Mouse (Mus musculus) bone marrow macrophage, adult 2 months (primary cell): ENCODE data around the gene Ddn. TPM values are rescaled to one million over a fixed set of nuclear protein-coding genes. Genes with fewer than 3 reads are reported as not detected.
A peak's percentile ranks its signal among the peaks of the same experiment; 100 is the strongest.

ENCODE experiments used
- H3K27ac ChIP-seq: 2 replicates; pipeline ENCODE4 v1.5.1; 2012; ENCODE audit warnings: low read depth, low read length; ENCODE audit not compliant: insufficient read depth
- H3K4me1 ChIP-seq: 2 replicates; pipeline ENCODE4 v1.6.1; 2012; ENCODE audit warnings: low read length; ENCODE audit not compliant: control insufficient read depth, insufficient read depth
- H3K4me3 ChIP-seq: 2 replicates; pipeline ENCODE4 v1.5.1; 2012; ENCODE audit warnings: mild to moderate bottlenecking, low read length, moderate library complexity; ENCODE audit not compliant: insufficient read depth
- CTCF ChIP-seq: IDR thresholded peaks from 2 replicates; pipeline ENCODE4 v1.5.1; 2012; ENCODE audit warnings: low read depth, mild to moderate bottlenecking, low read length, moderate library complexity
- POLR2A ChIP-seq: IDR thresholded peaks from 2 replicates; pipeline ENCODE4 v1.6.1; 2012; ENCODE audit warnings: mild to moderate bottlenecking, low read depth, low read length, borderline replicate concordance
- polyA plus RNA-seq: library from polyadenylated mRNA; stranded (reverse); fragments of >200 nt; gene quantifications from 2 replicates; pipeline ENCODE4 v1.2.4, GENCODE M21; 2012; ENCODE audit not compliant: missing spikeins, insufficient read depth, insufficient read length

The Ddn gene
- polyA plus RNA-seq, 1 experiment = not detected

DNA sequence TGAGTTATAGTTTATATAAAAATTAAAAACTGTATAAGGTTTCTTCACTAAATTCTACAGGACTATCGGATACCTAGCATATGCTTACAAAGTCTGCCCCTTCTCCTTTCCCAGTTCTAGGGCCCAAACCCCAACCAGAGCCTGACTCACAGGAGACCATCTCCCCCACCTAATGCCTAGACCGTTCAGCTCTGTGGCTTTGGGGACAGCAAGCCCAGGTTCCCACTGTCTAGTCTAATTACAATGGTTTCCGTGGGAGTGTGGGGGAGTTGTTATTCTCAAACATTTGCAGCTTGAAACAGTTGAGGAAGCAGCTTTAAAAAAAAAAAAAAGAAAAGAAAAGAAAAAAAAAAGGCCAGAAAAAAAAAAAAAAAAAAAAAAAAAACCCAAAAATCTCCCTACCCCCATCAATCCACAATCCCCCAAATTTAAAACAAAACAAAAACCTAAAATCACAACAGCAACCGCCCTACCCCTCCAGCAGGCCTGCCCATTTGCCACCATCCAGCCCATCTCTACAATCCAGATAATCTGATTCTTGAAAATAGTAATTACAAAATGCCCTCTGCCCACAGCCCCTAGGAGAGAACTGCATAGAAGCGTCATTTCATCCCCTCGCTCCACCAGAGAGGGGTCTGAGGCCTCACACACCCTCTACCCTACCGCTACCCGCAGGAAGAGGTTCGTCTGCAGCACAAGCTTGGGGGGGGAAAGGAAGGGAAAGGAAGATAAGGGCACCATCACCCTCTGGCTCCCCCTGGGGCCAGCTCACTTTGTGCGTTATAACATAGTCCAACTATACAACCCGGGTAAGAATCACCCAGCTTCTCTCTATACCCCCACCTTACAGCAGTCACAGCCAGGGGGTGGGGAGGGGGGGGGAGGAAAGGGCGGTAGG, 23.1 kb upstream of the Ddn start:
- peak overlapping the region; percentile 77 for H3K27ac ChIP-seq
- H3K4me1 ChIP-seq = peaks cover 15% of the 10 kb centered on the region; the same call in 1 of the 2 replicates
- TF ChIP-seq CTCF (no peak), POLR2A (no peak)
- H3K4me3 ChIP-seq = peak overlapping the region; percentile 30

DNA sequence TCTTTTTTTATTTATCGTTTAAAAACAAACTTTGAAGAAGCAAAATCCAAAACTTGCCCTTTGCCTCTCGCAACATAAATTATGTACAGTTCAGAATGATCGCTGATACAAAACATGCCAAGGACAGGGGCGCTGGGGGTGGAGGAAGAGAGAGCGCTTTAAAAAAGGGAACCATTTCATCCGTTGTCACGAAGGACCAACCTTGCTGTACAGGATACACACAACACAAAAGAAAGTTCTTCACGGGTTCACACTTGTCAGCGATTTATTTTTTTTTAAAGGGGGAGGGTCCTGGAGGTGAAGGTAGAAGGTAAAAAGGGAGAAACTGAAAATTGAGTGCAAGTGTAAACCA, 22.4 kb upstream of the Ddn start:
- Histone ChIP-seq H3K4me1 (peaks cover 15% of the 10 kb centered on the region; the same call in 1 of the 2 replicates), H3K4me3 (peak overlapping the region; percentile 47), H3K27ac (peak overlapping the region; percentile 85)
- TF ChIP-seq CTCF (no peak), POLR2A (no peak)

- peak within 1 kb of the TSS; percentile 85 for H3K27ac ChIP-seq
- TF ChIP-seq CTCF (peak; percentile 2; the same call in 1 of the 2 replicates), POLR2A (peak; percentile 75; the same call in 1 of the 2 replicates)
These were observed 21.7 kb upstream of the Ddn start, which contains the start of gene Prkag1 for GRCm38 (mm10) chr15:98830736-98831683. Gene Prkag1 (minus strand): TSS chr15:98831521.

DNA sequence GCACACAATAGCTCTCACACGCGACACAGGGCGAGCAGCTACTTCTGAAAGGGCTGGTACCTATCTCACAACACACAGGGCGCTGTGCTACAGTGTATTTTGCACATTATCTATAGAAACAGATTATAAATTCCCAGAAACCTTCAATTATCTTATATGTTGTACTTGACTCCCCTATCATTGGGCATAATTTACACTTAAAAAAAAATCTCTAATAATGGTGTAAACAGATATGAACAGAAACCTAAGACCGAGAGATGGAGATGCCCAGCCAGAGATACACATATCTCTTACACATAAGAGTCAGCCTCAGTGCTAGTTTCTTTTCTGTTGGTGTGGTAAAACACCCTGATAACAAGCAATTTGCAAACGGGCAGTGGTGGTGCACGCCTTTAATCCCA, 18.3 kb upstream of the Ddn start:
- Histone ChIP-seq H3K4me1 (peaks cover 14% of the 10 kb centered on the region; the same call in 1 of the 2 replicates), H3K4me3 (no peak overlapping the region), H3K27ac (no peak overlapping the region)
- no peak for TF ChIP-seq CTCF
- no peak for TF ChIP-seq POLR2A

More at GRCm38 (mm10) chr15:98830736-98831683, 21.7 kb upstream of the Ddn start, which contains the start of gene Prkag1:
- H3K4me1 ChIP-seq = peaks cover 15% of the 10 kb centered on the region; the same call in 1 of the 2 replicates
- peak within 1 kb of the TSS; percentile 98 for H3K4me3 ChIP-seq

DNA sequence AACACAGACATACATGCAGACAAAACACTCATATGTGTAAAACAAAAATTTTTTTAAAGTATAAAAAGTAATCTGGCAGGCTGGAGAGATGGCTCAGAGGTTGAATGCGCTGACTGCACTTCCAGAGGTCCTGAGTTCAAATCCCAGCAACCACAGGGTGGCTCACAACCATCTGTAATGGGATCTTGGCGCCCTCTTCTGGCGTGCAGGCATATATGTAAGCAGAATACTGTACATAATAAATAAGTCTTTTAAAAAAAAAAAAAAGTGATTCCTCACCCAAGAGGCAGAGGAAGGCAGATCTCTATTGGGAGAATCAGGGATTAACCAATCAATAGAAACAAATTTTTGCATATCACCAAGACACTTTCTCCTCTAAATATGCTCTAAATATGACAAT, 14.1 kb upstream of the Ddn start:
- H3K4me1 ChIP-seq = no peaks in the 10 kb centered on the region
- no peak overlapping the region for H3K4me3 ChIP-seq
- TF ChIP-seq POLR2A (no peak), CTCF (peak; percentile 36; the same call in 1 of the 2 replicates)
- no peak overlapping the region for H3K27ac ChIP-seq

DNA sequence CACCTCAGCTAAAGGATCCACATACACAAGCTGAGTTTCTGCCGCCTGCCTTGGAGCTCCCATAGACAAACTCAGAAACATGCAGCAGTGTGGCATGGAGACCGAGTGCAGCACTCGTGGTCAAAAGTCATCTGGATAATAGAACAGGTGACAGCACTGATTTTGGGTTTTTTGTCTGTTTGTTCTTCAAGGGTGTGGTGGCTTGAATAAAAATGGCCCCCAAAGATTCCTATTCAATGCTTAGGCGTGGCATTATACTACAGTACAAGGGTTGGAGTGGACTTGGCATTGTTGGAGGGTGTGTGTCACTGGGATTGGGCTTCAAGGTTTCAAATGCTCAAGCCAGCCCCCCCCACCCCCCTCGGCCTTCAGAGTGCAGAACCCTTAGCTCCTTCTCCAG, 12.9 kb upstream of the Ddn start:
- Histone ChIP-seq H3K4me3 (no peak overlapping the region), H3K4me1 (no peaks in the 10 kb centered on the region), H3K27ac (no peak overlapping the region)
- no peak for TF ChIP-seq CTCF
- no peak for TF ChIP-seq POLR2A

- Histone ChIP-seq H3K27ac (no peak overlapping the region), H3K4me1 (no peaks in the 10 kb centered on the region), H3K4me3 (no peak overlapping the region)
- TF ChIP-seq POLR2A = no peak
- TF ChIP-seq CTCF = peak; percentile 45; the same call in 1 of the 2 replicates
These were observed 12.1 kb upstream of the Ddn start for GRCm38 (mm10) chr15:98821403-98821802.

DNA sequence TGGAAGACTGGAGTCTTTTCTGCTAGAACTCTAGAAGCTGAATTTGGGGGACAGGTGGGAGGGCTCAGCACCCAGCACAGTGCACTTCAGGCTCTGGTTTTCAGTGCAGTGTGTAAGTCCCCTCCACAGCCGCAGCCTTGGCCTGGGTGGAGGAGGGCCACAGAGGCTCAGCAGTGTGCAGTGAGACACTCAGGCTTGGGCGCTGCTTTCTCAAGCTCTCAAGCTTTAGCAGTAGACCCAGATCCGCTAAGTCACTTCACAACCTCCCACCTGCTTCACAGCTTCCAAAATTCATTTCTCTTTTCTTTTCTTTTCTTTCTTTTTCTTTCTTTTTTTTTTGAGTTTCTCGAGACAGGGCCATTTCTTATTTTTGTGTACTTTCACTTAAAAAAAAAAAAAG, 11.6 kb upstream of the Ddn start:
- Histone ChIP-seq H3K27ac (no peak overlapping the region), H3K4me1 (no peaks in the 10 kb centered on the region), H3K4me3 (no peak overlapping the region)
- TF ChIP-seq CTCF (no peak), POLR2A (no peak)

DNA sequence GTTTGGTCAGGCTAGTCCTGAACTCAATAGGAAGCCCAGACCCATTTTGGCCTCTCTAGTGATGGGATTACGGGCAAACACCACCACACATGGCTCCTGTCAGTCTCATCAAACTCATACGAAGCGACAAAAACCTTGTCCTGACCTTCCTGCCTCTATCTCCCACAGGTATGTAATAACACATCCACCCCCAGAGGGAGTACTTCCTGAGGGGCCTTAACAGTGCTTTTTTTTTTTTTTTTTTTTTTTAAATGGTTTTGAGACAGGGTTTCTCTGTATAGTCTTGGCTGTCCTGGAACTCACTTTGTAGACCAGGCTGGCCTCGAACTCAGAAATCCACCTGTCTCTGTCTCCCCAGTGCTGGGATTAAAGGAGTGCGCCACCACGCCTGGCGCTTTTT, 8.9 kb upstream of the Ddn start:
- Histone ChIP-seq H3K4me1 (no peaks in the 10 kb centered on the region), H3K27ac (no peak overlapping the region), H3K4me3 (no peak overlapping the region)
- no peak for TF ChIP-seq CTCF
- no peak for TF ChIP-seq POLR2A
